Mouse (Mus musculus) lung, embryonic 14.5 days (tissue): ENCODE measurements around the gene Magi2. TPM values are rescaled to one million over a fixed set of nuclear protein-coding genes. Genes with fewer than 3 reads are reported as not detected.

Experiments
- ATAC-seq: fragments of 200-750 bp; cut with Nextera tagmentation; 2 replicates; pipeline ENCODE4 v1.8.0; 2017; ENCODE audit warnings: mild to moderate bottlenecking, moderate TSS enrichment, moderate library complexity; ENCODE audit not compliant: insufficient read depth
- DNase-seq: peaks from one replicate; pipeline ENCODE4 v3.0.0-alpha.2; 2015
- H3K27ac ChIP-seq: fragments of 300-500 bp; sonication (generic); 2 replicates; pipeline ENCODE4 v1.5.1; 2014; ENCODE audit warnings: low read depth, mild to moderate bottlenecking, moderate library complexity
- H3K27me3 ChIP-seq: fragments of 300-500 bp; sonication (generic); 2 replicates; pipeline ENCODE4 v1.6.1; 2014; ENCODE audit warnings: low read length, control low read depth; ENCODE audit not compliant: insufficient read depth
- H3K36me3 ChIP-seq: fragments of 300-500 bp; sonication (generic); 2 replicates; pipeline ENCODE4 v1.6.1; 2014; ENCODE audit warnings: control low read depth; ENCODE audit not compliant: insufficient read depth
- H3K4me1 ChIP-seq: fragments of 300-500 bp; sonication (generic); 2 replicates; pipeline ENCODE4 v1.6.1; 2014; ENCODE audit warnings: antibody characterized with exemption, control low read depth; ENCODE audit not compliant: insufficient read depth
- H3K4me2 ChIP-seq: fragments of 300-500 bp; sonication (generic); 2 replicates; pipeline ENCODE4 v1.6.1; 2014; ENCODE audit warnings: mild to moderate bottlenecking
- H3K4me3 ChIP-seq: fragments of 300-500 bp; sonication (generic); 2 replicates; pipeline ENCODE4 v1.5.1; 2014; ENCODE audit warnings: low read depth, low read length
- H3K9ac ChIP-seq: fragments of 300-500 bp; sonication (generic); 2 replicates; pipeline ENCODE4 v1.6.1; 2014
- H3K9me3 ChIP-seq: fragments of 300-500 bp; sonication (generic); 2 replicates; pipeline ENCODE4 v1.6.1; 2016; ENCODE audit warnings: low read depth, low read length, control low read depth
- CTCF ChIP-seq: IDR thresholded peaks from 2 replicates; pipeline ENCODE4 v1.5.1; 2016; ENCODE audit warnings: antibody characterized with exemption, low read depth
- WGBS: fragments of 180-500 bp; shearing (Covaris S2); extraction: QIAGEN DNeasy Blood & Tissue Kit; methylation state at CpG from one replicate; pipeline ENCODE4 v1.1.7; 2014; 5-methylcytosine and 5-hydroxymethylcytosine counted together
- polyA plus RNA-seq: library from polyadenylated mRNA; unstranded; fragments of >200 nt; fragmentation: Nextera tagmentation; extraction: Ambion mirVana; gene quantifications from 2 replicates; pipeline ENCODE4 v1.2.1, GENCODE M21; 2014

Magi2 gene
- polyA plus RNA-seq, 1 experiment from 2014 or later = 2.4 TPM

DNA sequence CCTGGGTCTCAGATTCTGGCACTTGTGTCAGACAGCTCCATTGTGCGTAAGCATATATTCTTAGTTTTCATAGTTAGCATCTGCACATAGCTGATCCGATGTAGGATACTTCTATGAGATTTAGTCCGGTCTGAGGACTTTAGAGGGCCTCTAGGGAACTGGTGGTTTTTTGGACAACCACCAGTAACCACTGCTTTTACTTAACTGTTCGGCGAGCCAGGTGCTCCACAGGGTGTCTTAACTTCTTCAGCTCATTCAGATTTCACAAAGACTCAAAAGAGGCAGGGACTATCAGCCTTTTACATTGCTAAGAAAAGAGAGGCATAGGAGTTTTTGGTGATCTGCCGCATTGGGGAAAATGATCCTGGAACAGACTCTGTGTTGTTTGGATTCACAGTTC is 1453.1 kb downstream of the Magi2 start:
- no peak overlapping the region for H3K4me2 ChIP-seq
- DNase-seq (no peak), ATAC-seq (no peak)
- H3K27me3 ChIP-seq = no peaks in the 10 kb centered on the region
- TF ChIP-seq CTCF = no peak
- no peaks in the 10 kb centered on the region for H3K4me1 ChIP-seq
- H3K9me3 ChIP-seq = no peaks in the 10 kb centered on the region
- 90% methylated on average over 6 of the region's 6 CpGs for WGBS
- no peak overlapping the region for H3K4me3 ChIP-seq
- no peaks in the 10 kb centered on the region for H3K36me3 ChIP-seq
- no peak overlapping the region for H3K27ac ChIP-seq
- H3K9ac ChIP-seq = no peak overlapping the region

DNA sequence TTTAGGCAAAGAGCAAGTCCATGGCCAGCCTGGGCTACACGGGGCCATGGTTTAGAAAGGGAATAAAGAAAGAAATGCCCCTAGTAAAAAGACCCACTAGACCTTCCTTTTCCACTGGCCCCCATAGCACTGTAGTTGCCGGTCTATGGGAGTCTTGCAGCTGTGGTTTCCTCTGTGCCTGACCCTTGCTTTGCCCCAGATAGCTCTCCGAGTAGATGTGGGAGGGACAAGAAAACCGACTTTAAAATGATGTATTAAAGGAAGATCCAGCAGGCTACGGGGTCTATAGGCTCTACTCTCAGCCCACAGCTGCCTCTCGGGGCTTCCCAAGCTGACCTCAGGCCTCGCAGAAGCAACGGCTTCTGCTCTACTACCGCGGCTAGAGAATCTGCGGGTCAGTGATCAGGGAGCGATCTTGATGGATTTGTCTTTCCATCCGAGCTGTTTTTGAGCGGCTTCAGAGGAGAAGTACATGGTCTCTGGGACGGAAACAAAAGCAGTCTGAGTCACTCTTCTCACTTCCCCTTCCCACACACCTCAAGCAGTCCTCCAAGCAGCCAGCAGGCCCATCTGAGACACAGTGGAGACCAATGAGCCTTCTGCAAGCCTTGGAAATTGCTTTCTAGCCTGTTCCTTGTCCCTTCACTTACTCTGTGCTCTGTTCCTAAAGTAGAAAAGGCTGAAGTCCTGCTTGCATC is 1454.1 kb downstream of the Magi2 start:
- Histone ChIP-seq H3K4me1 (no peaks in the 10 kb centered on the region), H3K4me3 (no peak overlapping the region), H3K27me3 (no peaks in the 10 kb centered on the region), H3K36me3 (no peaks in the 10 kb centered on the region), H3K9me3 (no peaks in the 10 kb centered on the region), H3K9ac (no peak overlapping the region), H3K27ac (no peak overlapping the region), H3K4me2 (no peak overlapping the region)
- 80% methylated on average over 15 of the region's 15 CpGs for WGBS
- DNase-seq = no peak
- no peak for ATAC-seq
- no peak for TF ChIP-seq CTCF

GRCm38 (mm10) chr5:20681660-20682059 is 1454.8 kb downstream of the Magi2 start:
- ATAC-seq (no peak), DNase-seq (no peak)
- Histone ChIP-seq H3K27ac (no peak overlapping the region), H3K4me1 (no peaks in the 10 kb centered on the region), H3K36me3 (no peaks in the 10 kb centered on the region), H3K9me3 (no peaks in the 10 kb centered on the region), H3K4me3 (no peak overlapping the region), H3K4me2 (no peak overlapping the region), H3K9ac (no peak overlapping the region), H3K27me3 (no peaks in the 10 kb centered on the region)
- TF ChIP-seq CTCF = no peak
- 56% methylated on average over 10 of the region's 10 CpGs for WGBS

DNA sequence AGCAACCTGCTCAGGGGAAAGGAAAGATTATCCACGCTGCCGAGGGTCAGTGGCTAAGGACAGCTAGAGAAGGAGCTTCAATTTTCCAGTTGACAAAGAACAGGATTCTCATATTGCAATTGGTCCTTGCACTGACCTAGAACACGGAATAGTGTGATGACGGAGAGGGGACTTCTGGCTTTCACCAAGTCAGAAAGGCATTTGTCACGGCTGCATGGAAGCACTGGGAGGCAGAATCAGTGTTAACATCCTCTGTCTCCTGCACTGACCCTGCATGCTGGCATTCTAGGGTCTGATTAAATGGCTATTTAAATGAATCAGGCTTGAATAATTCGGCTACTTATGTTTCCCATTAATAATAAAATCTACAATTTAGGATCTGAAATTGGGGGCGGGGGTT is 1455.4 kb downstream of the Magi2 start:
- no peak overlapping the region for H3K4me2 ChIP-seq
- TF ChIP-seq CTCF = no peak
- no peaks in the 10 kb centered on the region for H3K4me1 ChIP-seq
- H3K9ac ChIP-seq = no peak overlapping the region
- DNase-seq (no peak), ATAC-seq (no peak)
- no peaks in the 10 kb centered on the region for H3K36me3 ChIP-seq
- H3K9me3 ChIP-seq = no peaks in the 10 kb centered on the region
- H3K27me3 ChIP-seq = no peaks in the 10 kb centered on the region
- no peak overlapping the region for H3K4me3 ChIP-seq
- H3K27ac ChIP-seq = no peak overlapping the region
- WGBS = 63% methylated on average over 7 of the region's 7 CpGs

DNA sequence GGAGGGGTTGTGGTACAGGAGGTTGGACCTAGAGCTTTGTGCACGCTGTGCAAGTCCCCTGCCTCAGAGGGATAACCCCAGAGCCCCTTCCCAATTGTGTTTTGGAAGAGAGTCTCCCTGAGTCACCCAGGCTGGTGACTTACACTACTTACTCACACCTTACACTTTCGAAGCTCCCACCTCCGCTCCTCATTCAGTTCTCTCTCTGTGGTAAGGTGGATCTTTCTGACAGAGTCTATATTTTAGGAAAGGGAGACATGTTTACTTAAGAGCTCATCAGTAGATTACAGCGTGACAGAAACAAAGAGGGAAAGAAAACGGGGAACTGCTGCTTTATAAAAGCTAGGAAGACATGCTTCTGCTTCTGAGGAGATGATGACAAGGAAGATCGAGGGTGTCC is 1457.3 kb downstream of the Magi2 start:
- no peaks in the 10 kb centered on the region for H3K36me3 ChIP-seq
- no peak overlapping the region for H3K9ac ChIP-seq
- no peaks in the 10 kb centered on the region for H3K4me1 ChIP-seq
- ATAC-seq = no peak
- WGBS = 53% methylated on average over 6 of the region's 6 CpGs
- no peaks in the 10 kb centered on the region for H3K27me3 ChIP-seq
- no peak for DNase-seq
- TF ChIP-seq CTCF = no peak
- H3K4me2 ChIP-seq = no peak overlapping the region
- no peak overlapping the region for H3K4me3 ChIP-seq
- no peak overlapping the region for H3K27ac ChIP-seq
- H3K9me3 ChIP-seq = no peaks in the 10 kb centered on the region

DNA sequence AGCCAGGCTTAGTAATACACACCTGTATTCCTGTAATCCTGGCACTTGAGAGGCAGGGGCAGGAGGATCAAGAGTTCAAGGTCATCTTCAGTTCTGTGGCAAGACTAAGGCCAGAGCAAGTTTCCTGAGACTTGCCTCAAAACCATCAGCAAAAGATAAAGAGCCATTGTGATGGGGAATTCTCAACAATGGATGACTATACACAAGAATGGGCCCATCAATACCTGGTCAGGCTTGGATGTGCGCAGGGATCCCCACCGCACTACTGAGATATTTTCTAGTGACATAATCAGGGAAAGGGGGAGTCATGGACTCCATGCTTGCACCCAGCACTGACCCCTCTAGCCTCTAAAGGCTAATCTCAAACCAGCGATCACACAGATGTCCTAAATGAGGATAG is 1465.4 kb downstream of the Magi2 start:
- Histone ChIP-seq H3K9me3 (no peaks in the 10 kb centered on the region; the same call in 1 of the 2 replicates), H3K4me1 (no peaks in the 10 kb centered on the region), H3K4me3 (no peak overlapping the region), H3K9ac (no peak overlapping the region), H3K36me3 (no peaks in the 10 kb centered on the region), H3K4me2 (no peak overlapping the region), H3K27ac (no peak overlapping the region), H3K27me3 (no peaks in the 10 kb centered on the region)
- WGBS = 93% methylated on average over 3 of the region's 3 CpGs
- TF ChIP-seq CTCF = no peak
- no peak for ATAC-seq
- DNase-seq = no peak

GRCm38 (mm10) chr5:20699116-20699515 is 1472.3 kb downstream of the Magi2 start:
- no peak for DNase-seq
- 72% methylated on average over 5 of the region's 5 CpGs for WGBS

More at GRCm38 (mm10) chr5:20699116-20699515, 1472.3 kb downstream of the Magi2 start:
- H3K27ac ChIP-seq = no peak overlapping the region
- H3K4me3 ChIP-seq = no peak overlapping the region
- H3K4me1 ChIP-seq = no peaks in the 10 kb centered on the region
- no peak for ATAC-seq
- H3K9me3 ChIP-seq = no peaks in the 10 kb centered on the region
- no peak overlapping the region for H3K9ac ChIP-seq
- 0 out of 2 replicates have a peak, but pooled peaks have one; percentile 2 for TF ChIP-seq CTCF
- no peak overlapping the region for H3K4me2 ChIP-seq
- no peaks in the 10 kb centered on the region for H3K36me3 ChIP-seq
- H3K27me3 ChIP-seq = no peaks in the 10 kb centered on the region
